Mouse (Mus musculus) limb, embryonic 14.5 days (tissue): ENCODE results near the gene Wnt9a. TPM values are rescaled to one million over a fixed set of nuclear protein-coding genes. Genes with fewer than 3 reads are reported as not detected.

ENCODE experiments used
- ATAC-seq: fragments of 200-750 bp; cut with Nextera tagmentation; 2 replicates; pipeline ENCODE4 v1.8.0; 2017; ENCODE audit warnings: low read depth, moderate number of reproducible peaks, moderate TSS enrichment; ENCODE audit not compliant: low FRiP score
- DNase-seq: peaks from one replicate; pipeline ENCODE4 v3.0.0-alpha.2; 2015; ENCODE audit warnings: low spot score
- H3K27ac ChIP-seq: fragments of 300-500 bp; sonication (generic); replicated peaks from 2 replicates; pipeline ENCODE4 v1.5.1; 2014; ENCODE audit warnings: low read depth, mild to moderate bottlenecking, low read length, moderate library complexity, mixed read lengths
- H3K27me3 ChIP-seq: fragments of 300-500 bp; sonication (generic); 2 replicates; pipeline ENCODE4 v1.6.1; 2014; ENCODE audit warnings: low read length, mixed read lengths; ENCODE audit not compliant: control insufficient read depth, insufficient read depth
- H3K36me3 ChIP-seq: fragments of 300-500 bp; sonication (generic); 2 replicates; pipeline ENCODE4 v1.6.1; 2014; ENCODE audit warnings: mild to moderate bottlenecking, low read length, moderate library complexity, mixed read lengths; ENCODE audit not compliant: control insufficient read depth, insufficient read depth
- H3K4me1 ChIP-seq: fragments of 300-500 bp; sonication (generic); 2 replicates; pipeline ENCODE4 v1.6.1; 2014; ENCODE audit warnings: antibody characterized with exemption, low read length, mixed read lengths; ENCODE audit not compliant: control insufficient read depth, insufficient read depth
- H3K4me2 ChIP-seq: fragments of 300-500 bp; sonication (generic); replicated peaks from 2 replicates; pipeline ENCODE4 v1.6.1; 2014; ENCODE audit warnings: low read depth, mild to moderate bottlenecking, low read length, moderate library complexity; ENCODE audit not compliant: severe bottlenecking
- H3K4me3 ChIP-seq: fragments of 300-500 bp; sonication (generic); replicated peaks from 2 replicates; pipeline ENCODE4 v1.5.1; 2014; ENCODE audit warnings: low read length
- H3K9ac ChIP-seq: fragments of 300-500 bp; sonication (generic); 2 replicates; pipeline ENCODE4 v1.6.1; 2014; ENCODE audit warnings: mild to moderate bottlenecking, low read depth, low read length, moderate library complexity; ENCODE audit not compliant: severe bottlenecking
- H3K9me3 ChIP-seq: fragments of 300-500 bp; sonication (generic); 2 replicates; pipeline ENCODE4 v1.6.1; 2016; ENCODE audit warnings: low read length; ENCODE audit not compliant: control insufficient read depth
- POLR2A ChIP-seq: fragments of 200-500 bp; IDR thresholded peaks from 2 replicates; pipeline ENCODE4 v1.8.0; 2012; ENCODE audit warnings: inconsistent platforms, mild to moderate bottlenecking, moderate library complexity, borderline replicate concordance; ENCODE audit not compliant: insufficient read depth, insufficient read length; ENCODE audit errors: extremely low read depth
- WGBS: fragments of 180-500 bp; shearing (Covaris S2); extraction: QIAGEN DNeasy Blood & Tissue Kit; methylation state at CpG from one replicate; pipeline ENCODE4 v1.1.7; 2014; 5-methylcytosine and 5-hydroxymethylcytosine counted together
- polyA plus RNA-seq, 2 experiments: library from polyadenylated mRNA; depleted of rRNA in 1 of 2; stranded (reverse) in 1 of 2; unstranded in 1 of 2; fragments of >200 nt; fragmentation: Nextera tagmentation in 1 of 2; extraction: Ambion mirVana in 1 of 2; gene quantifications; 2 replicates each; pipeline versions ENCODE4 v1.2.1 to v1.2.3; 2012 to 2014

The Wnt9a gene
- polyA plus RNA-seq, 2 experiments: 6.2 to 11.8 TPM

GRCm38 (mm10) chr11:59302700-59303569 is 3.8 kb upstream of the Wnt9a start:
- DNase-seq (peak; percentile 88), ATAC-seq (peak; percentile 36; the same call in 1 of the 2 replicates)
- no peak for TF ChIP-seq POLR2A
- Histone ChIP-seq H3K9ac (no peak overlapping the region), H3K4me3 (no peak overlapping the region), H3K4me1 (peaks cover 12% of the 10 kb centered on the region), H3K27me3 (peaks cover 30% of the 10 kb centered on the region), H3K36me3 (no peaks in the 10 kb centered on the region), H3K4me2 (no peak overlapping the region), H3K9me3 (no peaks in the 10 kb centered on the region), H3K27ac (no peak overlapping the region)
- 38% methylated on average over 5 of the region's 10 CpGs for WGBS

- 19% methylated on average over 22 of the region's 22 CpGs for WGBS
- H3K27me3 ChIP-seq: peaks cover 33% of the 10 kb centered on the region
Observed at GRCm38 (mm10) chr11:59305008-59305820, 1.5 kb upstream of the Wnt9a start.

GRCm38 (mm10) chr11:59305821-59306215 is 910 bp upstream of the Wnt9a start:
- H3K4me1 ChIP-seq: peaks cover 39% of the 10 kb centered on the region
- H3K27ac ChIP-seq: no peak overlapping the region
- DNase-seq (no peak), ATAC-seq (no peak)
- no peaks in the 10 kb centered on the region for H3K9me3 ChIP-seq
- 15% methylated on average over 10 of the region's 10 CpGs for WGBS
- H3K4me3 ChIP-seq: peak overlapping the region; percentile 75
- H3K9ac ChIP-seq: peak overlapping the region; percentile 72; the same call in 1 of the 2 replicates
- H3K4me2 ChIP-seq: peak overlapping the region; percentile 90
- H3K27me3 ChIP-seq: peaks cover 33% of the 10 kb centered on the region
- no peak for TF ChIP-seq POLR2A
- H3K36me3 ChIP-seq: no peaks in the 10 kb centered on the region

More at GRCm38 (mm10) chr11:59305008-59305820, 1.5 kb upstream of the Wnt9a start:
- H3K27ac ChIP-seq: no peak overlapping the region
- DNase-seq (no peak), ATAC-seq (no peak)
- peak overlapping the region; percentile 90; the same call in 1 of the 2 replicates for H3K4me2 ChIP-seq
- no peaks in the 10 kb centered on the region for H3K36me3 ChIP-seq
- no peak for TF ChIP-seq POLR2A
- H3K4me1 ChIP-seq: peaks cover 34% of the 10 kb centered on the region
- no peak overlapping the region for H3K9ac ChIP-seq
- peak overlapping the region; percentile 75; the same call in 1 of the 2 replicates for H3K4me3 ChIP-seq
- H3K9me3 ChIP-seq: no peaks in the 10 kb centered on the region

- Histone ChIP-seq H3K4me3 (peak overlapping the region; percentile 75), H3K4me2 (peak overlapping the region; percentile 90), H3K27ac (no peak overlapping the region; the same call in 1 of the 2 replicates), H3K36me3 (no peaks in the 10 kb centered on the region), H3K4me1 (peaks cover 56% of the 10 kb centered on the region), H3K9ac (peak overlapping the region; percentile 72), H3K9me3 (no peaks in the 10 kb centered on the region), H3K27me3 (peaks cover 33% of the 10 kb centered on the region)
- ATAC-seq: peak; percentile 50
- 2% methylated on average over 45 of the region's 45 CpGs for WGBS
- no peak for TF ChIP-seq POLR2A
- peak; percentile 78 for DNase-seq
Observed at GRCm38 (mm10) chr11:59307422-59308163, 865 bp downstream of the Wnt9a start.
